Mouse (Mus musculus) forebrain, embryonic 11.5 days (tissue): Measurements from ENCODE around the gene Fut8. TPM values are rescaled to one million over a fixed set of nuclear protein-coding genes. Genes with fewer than 3 reads are reported as not detected.
A peak's percentile ranks its signal among the peaks of the same experiment; 100 is the strongest.

ENCODE experiments used
- ATAC-seq: fragments of 200-750 bp; cut with Nextera tagmentation; replicated peaks from 2 replicates; pipeline ENCODE4 v1.8.0; 2017; ENCODE audit warnings: moderate TSS enrichment; ENCODE audit not compliant: low FRiP score
- DNase-seq: peaks from one replicate; pipeline ENCODE4 v3.0.0-alpha.2; 2017; ENCODE audit warnings: low spot score
- H3K27ac ChIP-seq: fragments of 300-500 bp; sonication (generic); 2 replicates; pipeline ENCODE4 v1.5.1; 2014; ENCODE audit warnings: low read depth, low read length
- H3K27me3 ChIP-seq: fragments of 300-500 bp; sonication (generic); 2 replicates; pipeline ENCODE4 v1.6.1; 2014; ENCODE audit warnings: mild to moderate bottlenecking, low read length, mixed read lengths; ENCODE audit not compliant: control insufficient read depth, insufficient read depth
- H3K36me3 ChIP-seq: fragments of 300-500 bp; sonication (generic); 2 replicates; pipeline ENCODE4 v1.6.1; 2014; ENCODE audit warnings: mild to moderate bottlenecking, low read length, moderate library complexity, mixed read lengths; ENCODE audit not compliant: control insufficient read depth, insufficient read depth
- H3K4me1 ChIP-seq: fragments of 300-500 bp; sonication (generic); replicated peaks from 2 replicates; pipeline ENCODE4 v1.6.1; 2014; ENCODE audit warnings: low read length, mixed read lengths; ENCODE audit not compliant: control insufficient read depth, insufficient read depth
- H3K4me2 ChIP-seq: fragments of 300-500 bp; sonication (generic); 2 replicates; pipeline ENCODE4 v1.6.1; 2014; ENCODE audit warnings: low read depth, mild to moderate bottlenecking, low read length, moderate library complexity, mixed read lengths; ENCODE audit not compliant: severe bottlenecking
- H3K4me3 ChIP-seq: fragments of 300-500 bp; sonication (generic); 2 replicates; pipeline ENCODE4 v1.5.1; 2014; ENCODE audit warnings: low read depth, low read length
- H3K9ac ChIP-seq: fragments of 300-500 bp; sonication (generic); 2 replicates; pipeline ENCODE4 v1.6.1; 2014; ENCODE audit warnings: low read length
- H3K9me3 ChIP-seq: fragments of 300-500 bp; sonication (generic); 2 replicates; pipeline ENCODE4 v1.6.1; 2016; ENCODE audit warnings: low read length, mixed read lengths; ENCODE audit not compliant: control insufficient read depth
- WGBS: fragments of 180-500 bp; shearing (Covaris S2); extraction: QIAGEN DNeasy Blood & Tissue Kit; methylation state at CpG from one replicate; pipeline ENCODE4 v1.1.7; 2014; 5-methylcytosine and 5-hydroxymethylcytosine counted together
- polyA plus RNA-seq: library from polyadenylated mRNA; unstranded; fragments of >200 nt; fragmentation: Nextera tagmentation; extraction: Ambion mirVana; gene quantifications from 2 replicates; pipeline ENCODE4 v1.2.1, GENCODE M21; 2014

The Fut8 gene
- polyA plus RNA-seq, 1 experiment from 2014 or later: 34.3 TPM

DNA sequence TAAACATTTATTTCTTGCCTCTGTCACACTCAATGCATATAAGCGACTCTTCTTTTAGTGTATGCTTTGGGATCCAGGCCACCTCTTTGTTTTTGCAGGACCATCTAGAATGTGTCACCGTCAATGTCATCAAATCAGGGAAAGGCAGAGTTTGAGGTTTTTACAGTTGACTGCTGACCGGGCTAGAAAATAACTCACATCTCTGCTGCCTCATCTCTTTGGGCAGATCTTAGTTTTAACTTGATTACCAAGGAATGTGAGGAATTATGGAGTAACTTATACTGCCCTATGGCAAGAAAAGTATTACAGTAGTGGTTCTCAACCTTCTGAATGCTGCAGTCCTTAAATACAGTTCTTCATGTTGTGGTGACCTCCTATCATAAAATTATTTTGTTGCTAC, 12.2 kb upstream of the Fut8 start:
- Histone ChIP-seq H3K36me3 (no peaks in the 10 kb centered on the region), H3K9ac (no peak overlapping the region), H3K4me2 (no peak overlapping the region), H3K27me3 (no peaks in the 10 kb centered on the region), H3K4me3 (no peak overlapping the region), H3K27ac (no peak overlapping the region), H3K4me1 (no peaks in the 10 kb centered on the region), H3K9me3 (no peaks in the 10 kb centered on the region)
- ATAC-seq (no peak), DNase-seq (no peak)
- 88% methylated on average over 3 of the region's 3 CpGs for WGBS

DNA sequence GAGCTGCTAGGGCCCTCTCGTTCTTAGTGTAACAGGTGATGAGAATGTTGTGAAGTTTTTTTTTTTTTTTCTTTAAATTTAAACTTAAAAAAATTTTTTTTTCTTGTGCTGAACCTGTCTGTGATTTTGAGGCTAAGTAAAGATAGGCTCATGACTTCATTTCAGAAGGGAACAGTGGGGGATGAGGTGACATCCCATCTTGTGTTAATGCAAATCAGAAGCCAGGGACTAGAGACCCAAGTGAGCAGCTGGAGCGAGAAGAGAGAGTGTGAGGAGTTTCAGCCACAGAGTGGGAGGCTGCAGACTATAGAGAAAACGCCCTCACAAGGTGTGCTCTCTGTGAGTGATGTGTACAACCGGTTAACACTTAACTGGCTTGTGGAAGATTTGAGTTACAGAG, 2.0 kb upstream of the Fut8 start:
- 64% methylated on average over 4 of the region's 4 CpGs for WGBS
- Histone ChIP-seq H3K9me3 (no peaks in the 10 kb centered on the region), H3K27ac (no peak overlapping the region), H3K4me1 (peaks cover 4% of the 10 kb centered on the region; the same call in 1 of the 2 replicates), H3K9ac (no peak overlapping the region), H3K27me3 (no peaks in the 10 kb centered on the region), H3K4me2 (no peak overlapping the region), H3K36me3 (no peaks in the 10 kb centered on the region), H3K4me3 (no peak overlapping the region)
- DNase-seq (no peak), ATAC-seq (no peak)

GRCm38 (mm10) chr12:77238531-77239389, 835 bp downstream of the Fut8 start:
- Histone ChIP-seq H3K4me3 (peak overlapping the region; percentile 83), H3K27ac (peak overlapping the region; percentile 90), H3K36me3 (no peaks in the 10 kb centered on the region), H3K4me2 (peak overlapping the region; percentile 74), H3K4me1 (peaks cover 4% of the 10 kb centered on the region; the same call in 1 of the 2 replicates), H3K27me3 (no peaks in the 10 kb centered on the region), H3K9ac (peak overlapping the region; percentile 83), H3K9me3 (no peaks in the 10 kb centered on the region)
- WGBS: under 1% methylated on average over 103 of the region's 120 CpGs
- DNase-seq (peak; percentile 95), ATAC-seq (peak; percentile 97)

DNA sequence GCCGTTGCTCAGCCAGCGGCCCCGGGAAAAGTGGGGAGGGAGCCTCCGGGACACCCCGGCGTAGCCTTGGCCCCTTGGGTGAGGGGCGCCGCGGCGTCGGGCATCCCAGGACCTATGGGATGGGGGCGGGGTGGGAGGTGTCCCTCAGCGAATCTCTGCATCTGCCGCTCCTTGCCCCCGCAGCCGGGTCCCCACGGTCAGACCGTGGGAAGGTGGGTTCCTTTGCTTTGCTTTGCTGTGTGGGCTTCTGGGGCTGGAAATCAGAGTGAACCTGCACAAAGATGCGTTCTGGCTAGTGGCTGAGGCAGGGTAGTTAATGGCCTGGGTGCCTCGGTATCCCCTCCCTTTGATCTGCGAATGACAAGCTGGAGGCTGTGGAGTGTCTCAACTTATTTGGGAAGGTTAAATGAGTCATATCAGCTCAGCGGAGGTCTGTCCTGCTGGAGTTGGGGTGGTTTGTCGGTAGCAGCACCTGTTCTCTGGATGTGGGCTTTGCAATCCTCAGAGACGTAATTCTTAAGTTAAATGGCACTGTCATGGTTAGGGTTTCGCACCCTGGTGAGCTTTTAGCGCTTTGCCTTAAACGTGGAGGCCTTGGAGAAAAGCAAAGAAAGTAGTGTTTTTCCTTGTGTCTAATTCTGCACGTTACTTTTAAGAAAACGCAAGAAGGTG, 1.6 kb downstream of the Fut8 start:
- Histone ChIP-seq H3K27ac (peak overlapping the region; percentile 90), H3K4me3 (peak overlapping the region; percentile 83), H3K9ac (peak overlapping the region; percentile 83), H3K9me3 (no peaks in the 10 kb centered on the region), H3K36me3 (no peaks in the 10 kb centered on the region), H3K4me1 (peaks cover 4% of the 10 kb centered on the region; the same call in 1 of the 2 replicates), H3K27me3 (no peaks in the 10 kb centered on the region), H3K4me2 (peak overlapping the region; percentile 74)
- DNase-seq (peak; percentile 82), ATAC-seq (no peak; the same call in 1 of the 2 replicates)
- under 1% methylated on average over 29 of the region's 29 CpGs for WGBS

- no peaks in the 10 kb centered on the region for H3K27me3 ChIP-seq
Measured at GRCm38 (mm10) chr12:77240372-77240771, 2.4 kb downstream of the Fut8 start.

DNA sequence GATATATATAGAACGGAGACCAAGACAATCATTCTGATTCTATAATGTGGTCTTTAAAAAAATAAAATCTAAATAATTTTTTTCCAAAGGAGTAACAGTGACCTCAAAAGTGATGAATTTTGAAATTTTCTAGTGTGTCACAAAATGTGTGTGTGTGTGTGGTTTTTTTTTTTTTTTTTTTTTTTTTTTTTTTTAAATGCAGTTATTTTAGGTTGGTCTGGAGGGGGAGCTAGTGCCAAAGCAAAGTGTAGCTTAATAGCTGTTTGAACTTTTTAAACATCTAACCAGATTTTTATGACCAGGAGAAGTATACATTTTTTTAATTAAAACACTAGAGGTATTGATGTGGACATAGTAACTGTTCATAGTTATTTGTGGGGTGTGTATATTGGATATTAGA, 2.9 kb downstream of the Fut8 start:
- Histone ChIP-seq H3K4me1 (peaks cover 4% of the 10 kb centered on the region; the same call in 1 of the 2 replicates), H3K27ac (no peak overlapping the region), H3K9me3 (no peaks in the 10 kb centered on the region), H3K27me3 (no peaks in the 10 kb centered on the region), H3K4me2 (no peak overlapping the region), H3K9ac (no peak overlapping the region), H3K36me3 (no peaks in the 10 kb centered on the region), H3K4me3 (no peak overlapping the region)
- DNase-seq (no peak), ATAC-seq (no peak)
- WGBS: 77% methylated on average over 1 of the region's 1 CpGs

More at GRCm38 (mm10) chr12:77240372-77240771, 2.4 kb downstream of the Fut8 start:
- 66% methylated on average over 6 of the region's 6 CpGs for WGBS
- H3K4me2 ChIP-seq: 0 out of 2 replicates have a peak overlapping the region, but pooled peaks have one; percentile 15
- H3K9me3 ChIP-seq: no peaks in the 10 kb centered on the region
- ATAC-seq (no peak), DNase-seq (no peak)
- H3K9ac ChIP-seq: no peak overlapping the region
- no peak overlapping the region for H3K4me3 ChIP-seq
- H3K36me3 ChIP-seq: no peaks in the 10 kb centered on the region
- H3K4me1 ChIP-seq: peaks cover 4% of the 10 kb centered on the region; the same call in 1 of the 2 replicates
- H3K27ac ChIP-seq: no peak overlapping the region

GRCm38 (mm10) chr12:77262650-77263049, 24.7 kb downstream of the Fut8 start:
- Histone ChIP-seq H3K4me3 (no peak overlapping the region), H3K9ac (no peak overlapping the region), H3K27me3 (no peaks in the 10 kb centered on the region), H3K36me3 (no peaks in the 10 kb centered on the region), H3K9me3 (no peaks in the 10 kb centered on the region), H3K27ac (no peak overlapping the region), H3K4me2 (no peak overlapping the region), H3K4me1 (no peaks in the 10 kb centered on the region)
- ATAC-seq (no peak), DNase-seq (no peak)

GRCm38 (mm10) chr12:77263816-77264215, 25.9 kb downstream of the Fut8 start:
- no peaks in the 10 kb centered on the region for H3K36me3 ChIP-seq
- H3K4me1 ChIP-seq: no peaks in the 10 kb centered on the region
- H3K9me3 ChIP-seq: no peaks in the 10 kb centered on the region
- DNase-seq: no peak
- no peak for ATAC-seq
- WGBS: 94% methylated on average over 2 of the region's 2 CpGs
- no peak overlapping the region for H3K9ac ChIP-seq
- H3K27ac ChIP-seq: no peak overlapping the region
- no peaks in the 10 kb centered on the region for H3K27me3 ChIP-seq
- no peak overlapping the region for H3K4me2 ChIP-seq
- H3K4me3 ChIP-seq: no peak overlapping the region
